Mouse (Mus musculus) kidney, adult 2 months (tissue): ENCODE measurements at regions not wholly inside any gene's neighbourhood (a gene's known extent, or its start where the extent isn't known, plus 50 kb on each side); places are given as distances from the start of the nearest gene placed in this dataset.

Source experiments
- DNase-seq: peaks from one replicate; pipeline ENCODE4 v3.0.0; 2021
- H3K27ac ChIP-seq: fragments of 200-500 bp; 2 replicates; pipeline ENCODE4 v1.5.1; 2012; ENCODE audit warnings: low read depth, low read length, control low read depth, inconsistent platforms; ENCODE audit not compliant: insufficient read depth
- H3K27me3 ChIP-seq: fragments of 200-500 bp; replicated peaks from 2 replicates; pipeline ENCODE4 v1.6.1; 2012; ENCODE audit warnings: mild to moderate bottlenecking, moderate library complexity, low read length, inconsistent platforms; ENCODE audit not compliant: control insufficient read depth, insufficient read depth
- H3K36me3 ChIP-seq: fragments of 200-500 bp; 2 replicates; pipeline ENCODE4 v1.6.1; 2012; ENCODE audit warnings: mild to moderate bottlenecking, moderate library complexity, low read length, inconsistent platforms; ENCODE audit not compliant: control insufficient read depth, insufficient read depth
- H3K4me1 ChIP-seq: fragments of 200-500 bp; 2 replicates; pipeline ENCODE4 v1.6.1; 2011; ENCODE audit warnings: low read length; ENCODE audit not compliant: control insufficient read depth, insufficient read depth
- H3K4me3 ChIP-seq: fragments of 200-500 bp; 2 replicates; pipeline ENCODE4 v1.5.1; 2011; ENCODE audit warnings: mild to moderate bottlenecking, low read depth, low read length, control low read depth; ENCODE audit not compliant: insufficient read depth
- CTCF ChIP-seq: fragments of 200-500 bp; conservative IDR thresholded peaks from 2 replicates; pipeline ENCODE4 v1.5.1; 2011; ENCODE audit warnings: low read depth, mild to moderate bottlenecking, control low read depth, low read length, moderate library complexity, mixed read lengths; ENCODE audit not compliant: insufficient read depth, insufficient read length
- POLR2A ChIP-seq: fragments of 200-500 bp; IDR thresholded peaks from one replicate; pipeline ENCODE4 v1.6.1; 2011; ENCODE audit warnings: low read depth, low read length, control low read depth
- WGBS: fragments of 180-500 bp; shearing (Covaris S2); methylation state at CpG from one replicate; pipeline ENCODE4 v1.1.7; 2018; 5-methylcytosine and 5-hydroxymethylcytosine counted together

GRCm38 (mm10) chrX:121661913-121662312 lies 735.3 kb downstream of the Nap1l3 start:
- Histone ChIP-seq H3K4me1 (no peaks in the 10 kb centered on the region), H3K4me3 (no peak overlapping the region), H3K27ac (no peak overlapping the region), H3K36me3 (no peaks in the 10 kb centered on the region), H3K27me3 (no peaks in the 10 kb centered on the region)
- no peak for TF ChIP-seq CTCF
- TF ChIP-seq POLR2A = no peak
- DNase-seq = no peak
- WGBS = 43% methylated on average over 1 of the region's 1 CpGs

GRCm38 (mm10) chrX:121654582-121654981 lies 742.6 kb downstream of the Nap1l3 start:
- TF ChIP-seq POLR2A (no peak), CTCF (no peak)
- 54% methylated on average over 2 of the region's 2 CpGs for WGBS
- Histone ChIP-seq H3K4me1 (no peaks in the 10 kb centered on the region), H3K4me3 (no peak overlapping the region), H3K27ac (no peak overlapping the region), H3K27me3 (no peaks in the 10 kb centered on the region), H3K36me3 (no peaks in the 10 kb centered on the region)
- no peak for DNase-seq

GRCm38 (mm10) chrX:121645548-121645947 lies 751.7 kb downstream of the Nap1l3 start:
- peak; percentile 37 for DNase-seq
- Histone ChIP-seq H3K4me3 (no peak overlapping the region), H3K27ac (no peak overlapping the region), H3K36me3 (no peaks in the 10 kb centered on the region), H3K27me3 (no peaks in the 10 kb centered on the region), H3K4me1 (no peaks in the 10 kb centered on the region)
- 64% methylated on average over 5 of the region's 5 CpGs for WGBS
- TF ChIP-seq CTCF (no peak), POLR2A (no peak)

GRCm38 (mm10) chrX:121637180-121637579 lies 760.0 kb downstream of the Nap1l3 start:
- 100% methylated on average over 2 of the region's 2 CpGs for WGBS

GRCm38 (mm10) chrX:121612061-121612460 lies 785.1 kb downstream of the Nap1l3 start:
- 73% methylated on average over 2 of the region's 2 CpGs for WGBS
- Histone ChIP-seq H3K27me3 (no peaks in the 10 kb centered on the region), H3K27ac (no peak overlapping the region), H3K36me3 (no peaks in the 10 kb centered on the region), H3K4me1 (no peaks in the 10 kb centered on the region), H3K4me3 (no peak overlapping the region)
- no peak for DNase-seq
- no peak for TF ChIP-seq CTCF
- TF ChIP-seq POLR2A = no peak

More at GRCm38 (mm10) chrX:121637180-121637579, 760.0 kb downstream of the Nap1l3 start:
- no peak overlapping the region for H3K27ac ChIP-seq
- H3K27me3 ChIP-seq = no peaks in the 10 kb centered on the region
- no peak for DNase-seq
- no peak overlapping the region for H3K4me3 ChIP-seq
- H3K36me3 ChIP-seq = no peaks in the 10 kb centered on the region
- H3K4me1 ChIP-seq = no peaks in the 10 kb centered on the region
- TF ChIP-seq CTCF (no peak), POLR2A (no peak)

GRCm38 (mm10) chrX:121592864-121593263 lies 804.3 kb downstream of the Nap1l3 start:
- Histone ChIP-seq H3K36me3 (no peaks in the 10 kb centered on the region), H3K27ac (no peak overlapping the region), H3K27me3 (no peaks in the 10 kb centered on the region), H3K4me3 (no peak overlapping the region), H3K4me1 (no peaks in the 10 kb centered on the region)
- DNase-seq = no peak
- TF ChIP-seq POLR2A (no peak), CTCF (no peak)
